Mouse (Mus musculus) myocyte (in vitro differentiated cells): Measurements from ENCODE around the gene Ctbs.

Experiments used
- POLR2A ChIP-seq: IDR thresholded peaks from one replicate; pipeline ENCODE4 v1.6.1; 2011; ENCODE audit warnings: low read depth, mild to moderate bottlenecking, control low read depth, moderate library complexity; ENCODE audit not compliant: insufficient read length
- POLR2AphosphoS2 ChIP-seq: IDR thresholded peaks from one replicate; pipeline ENCODE4 v1.6.1; 2011; ENCODE audit warnings: low read depth, control low read depth; ENCODE audit not compliant: insufficient read length
- USF1 ChIP-seq: IDR thresholded peaks from one replicate; pipeline ENCODE4 v1.6.1; 2011; ENCODE audit warnings: low read depth, mild to moderate bottlenecking, control low read depth, moderate library complexity

DNA sequence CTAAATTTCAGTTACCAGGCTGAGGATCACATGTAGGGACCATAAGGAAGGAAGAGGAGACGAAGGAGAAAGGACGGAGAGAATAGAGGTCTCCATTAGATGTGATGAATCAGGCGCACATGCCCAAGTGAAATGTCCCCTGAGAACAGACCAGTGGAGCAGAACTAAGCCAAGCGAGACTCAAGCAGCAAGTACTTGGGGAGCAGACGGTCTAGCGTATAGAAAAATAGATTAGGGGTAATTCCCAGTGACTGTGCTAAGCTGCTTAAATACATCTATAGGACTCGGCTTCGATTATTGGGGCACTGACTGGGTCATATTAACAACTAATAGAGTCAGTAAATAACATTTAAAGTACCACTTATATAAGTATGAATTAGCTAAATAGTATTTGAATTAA, 45.3 kb downstream of the Ctbs start:
- TF ChIP-seq USF1 (no peak), POLR2A (no peak), POLR2AphosphoS2 (no peak)
